Mouse (Mus musculus): Measurements from ENCODE around the gene Lingo1. TPM values are rescaled to one million over a fixed set of nuclear protein-coding genes. Genes with fewer than 3 reads are reported as not detected.

Gene Lingo1
- total and polyA plus RNA-seq, 3 experiments: 0.11 TPM; not detected in 2

DNA sequence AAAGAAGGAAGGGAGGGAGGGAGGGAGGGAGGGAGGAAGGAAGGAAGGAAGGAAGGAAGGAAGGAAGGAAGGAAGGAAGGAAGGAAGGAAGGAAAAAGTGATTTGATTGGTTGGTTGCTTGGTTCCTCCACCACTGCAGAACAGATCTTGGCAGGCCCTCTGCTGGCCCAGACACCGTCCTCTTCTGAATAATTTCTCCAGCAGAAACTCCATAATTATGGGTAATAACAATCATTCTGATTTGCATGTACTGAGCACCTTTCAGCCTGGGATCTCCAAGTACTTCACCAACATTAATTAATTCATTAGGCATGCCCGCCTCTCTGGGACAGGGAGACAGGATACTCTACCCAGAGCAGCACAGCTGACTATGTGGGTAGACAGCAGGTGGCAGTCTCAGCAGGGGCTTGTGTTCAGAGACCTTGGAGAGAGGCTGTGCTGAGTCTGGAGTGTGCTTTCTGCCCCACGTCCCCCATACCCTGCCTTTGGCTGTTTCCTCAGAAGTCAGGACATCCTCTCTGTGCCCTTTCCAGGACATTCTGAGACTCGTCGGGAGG, 57.0 kb downstream of the Lingo1 start:
- Histone ChIP-seq H3K4me3 (ENCODE audit: low read depth, low read length) (no peak overlapping the region), H3K9me3 (replicated peaks) (no peaks in the 10 kb centered on the region), H3K36me3 (replicated peaks) (no peaks in the 10 kb centered on the region), H3K27me3 (ENCODE audit: insufficient read depth, low read length) (no peaks in the 10 kb centered on the region), H3K4me1 (ENCODE audit: insufficient read depth, low read depth, low read length) (no peaks in the 10 kb centered on the region)
- ATAC-seq (ENCODE audit: extremely low read depth, insufficient number of reproducible peaks, low FRiP score, poor library complexity, severe bottlenecking): no peak
- TF ChIP-seq CTCF (IDR thresholded peaks at IDR 0.05; ENCODE audit: low read depth, low read length) (no peak), TAL1 (conservative IDR thresholded peaks at IDR 0.05; ENCODE audit: low read depth, low read length) (no peak), GATA1 (IDR thresholded peaks at IDR 0.05; ENCODE audit: borderline replicate concordance, low read length) (no peak), POLR2AphosphoS5 (IDR thresholded peaks at IDR 0.05; ENCODE audit: insufficient replicate concordance, low read depth, low read length) (no peak), GATA2 (IDR thresholded peaks at IDR 0.05; ENCODE audit: borderline replicate concordance, low read depth, low read length) (no peak)
- no peak for DNase-seq (ENCODE audit: low spot score)

DNA sequence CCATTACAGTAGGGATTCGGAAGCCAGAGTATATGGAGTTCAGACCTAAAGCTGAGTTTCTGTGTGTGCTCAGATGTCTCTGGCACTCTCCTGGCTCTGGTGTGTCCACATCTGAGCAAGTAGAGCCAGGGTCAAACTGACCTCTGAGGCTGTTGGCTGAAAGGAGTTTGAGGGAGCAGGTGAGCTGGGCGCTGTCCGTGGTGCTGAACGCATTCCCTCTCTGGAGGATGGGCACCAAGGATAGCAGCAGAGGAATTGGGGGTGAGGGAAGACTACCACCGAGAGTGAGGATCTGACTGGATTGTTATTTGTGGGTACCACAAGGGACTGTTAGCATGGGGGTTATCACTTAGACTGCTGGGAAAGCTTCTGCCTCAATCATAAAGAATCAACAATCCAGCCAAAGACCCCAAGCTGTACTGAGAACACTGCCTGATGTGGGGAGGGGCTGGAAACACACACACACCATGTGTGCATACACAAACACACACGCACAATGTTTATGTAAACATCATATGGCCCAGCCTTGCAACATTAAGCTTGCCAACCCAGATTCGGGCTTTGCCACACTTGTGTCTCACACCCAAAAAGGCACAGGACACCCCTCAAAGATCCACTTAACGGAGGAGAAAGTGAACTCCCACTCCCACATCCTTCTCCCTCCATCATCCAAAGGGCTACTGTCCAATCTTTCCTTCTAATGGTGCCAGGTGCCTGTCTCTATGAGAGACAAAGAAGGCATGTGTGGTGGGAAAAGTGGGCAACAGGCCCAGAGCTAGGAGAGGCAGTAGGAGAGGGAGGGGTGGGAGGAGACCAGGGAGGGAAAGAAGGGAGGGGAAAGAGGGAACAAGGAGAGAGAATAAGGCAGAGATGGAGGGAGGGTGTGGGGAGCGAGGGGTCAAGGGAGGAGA, 57.8 kb downstream of the Lingo1 start:
- no peaks in the 10 kb centered on the region for H3K27me3 ChIP-seq (ENCODE audit: insufficient read depth, low read length)
- no peaks in the 10 kb centered on the region for H3K36me3 ChIP-seq (replicated peaks)
- H3K4me3 ChIP-seq (ENCODE audit: low read depth, low read length): no peak overlapping the region
- TF ChIP-seq GATA2 (IDR thresholded peaks at IDR 0.05; ENCODE audit: borderline replicate concordance, low read depth, low read length): no peak
- no peak for TF ChIP-seq POLR2AphosphoS5 (IDR thresholded peaks at IDR 0.05; ENCODE audit: insufficient replicate concordance, low read depth, low read length)
- no peak for TF ChIP-seq GATA1 (IDR thresholded peaks at IDR 0.05; ENCODE audit: borderline replicate concordance, low read length)
- H3K4me1 ChIP-seq (ENCODE audit: insufficient read depth, low read depth, low read length): no peaks in the 10 kb centered on the region
- ATAC-seq (ENCODE audit: extremely low read depth, insufficient number of reproducible peaks, low FRiP score, poor library complexity, severe bottlenecking) (no peak), DNase-seq (ENCODE audit: low spot score) (peak; percentile 58)
- H3K9me3 ChIP-seq (replicated peaks): no peaks in the 10 kb centered on the region

DNA sequence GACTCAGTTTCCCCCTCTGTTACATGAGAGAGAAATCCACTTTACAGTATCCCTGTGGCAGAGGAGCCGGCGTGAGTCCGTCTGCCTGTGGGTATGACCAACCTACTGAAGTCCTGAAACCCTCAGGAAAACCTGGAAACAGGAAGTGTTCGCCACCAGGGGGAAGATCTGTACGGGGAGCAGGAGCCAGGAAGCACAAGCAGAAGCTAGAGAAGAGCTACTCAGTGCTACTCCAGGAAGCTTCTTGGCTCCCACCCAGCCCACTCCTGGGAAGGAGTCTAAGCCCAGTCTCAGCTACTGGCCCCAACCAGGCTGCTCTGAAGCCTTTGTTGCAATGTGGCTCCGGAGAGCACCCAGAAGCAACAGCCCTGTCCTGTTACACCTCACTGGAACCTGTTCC, 61.9 kb downstream of the Lingo1 start:
- ATAC-seq (ENCODE audit: extremely low read depth, insufficient number of reproducible peaks, low FRiP score, poor library complexity, severe bottlenecking): no peak
- H3K27me3 ChIP-seq (ENCODE audit: insufficient read depth, low read length): no peaks in the 10 kb centered on the region
- H3K9me3 ChIP-seq (replicated peaks): no peaks in the 10 kb centered on the region
- no peak overlapping the region for H3K4me3 ChIP-seq (ENCODE audit: low read depth, low read length)
- no peaks in the 10 kb centered on the region for H3K4me1 ChIP-seq (ENCODE audit: insufficient read depth, low read depth, low read length)
- no peak for TF ChIP-seq CTCF (IDR thresholded peaks at IDR 0.05; ENCODE audit: low read depth, low read length)
- TF ChIP-seq GATA2 (IDR thresholded peaks at IDR 0.05; ENCODE audit: borderline replicate concordance, low read depth, low read length): no peak
- no peak for DNase-seq (ENCODE audit: low spot score)
- H3K36me3 ChIP-seq (replicated peaks): no peaks in the 10 kb centered on the region

GRCm38 (mm10) chr9:56730997-56731396, 65.3 kb downstream of the Lingo1 start:
- no peak for ATAC-seq (ENCODE audit: extremely low read depth, insufficient number of reproducible peaks, low FRiP score, poor library complexity, severe bottlenecking)
- no peaks in the 10 kb centered on the region for H3K9me3 ChIP-seq (replicated peaks)
- no peak for TF ChIP-seq POLR2AphosphoS5 (IDR thresholded peaks at IDR 0.05; ENCODE audit: insufficient replicate concordance, low read depth, low read length)
- TF ChIP-seq GATA2 (IDR thresholded peaks at IDR 0.05; ENCODE audit: borderline replicate concordance, low read depth, low read length): no peak
- no peak for TF ChIP-seq TAL1 (conservative IDR thresholded peaks at IDR 0.05; ENCODE audit: low read depth, low read length)

GRCm38 (mm10) chr9:56729145-56729544, 67.1 kb downstream of the Lingo1 start:
- no peak for TF ChIP-seq GATA1 (IDR thresholded peaks at IDR 0.05; ENCODE audit: borderline replicate concordance, low read length)
- no peak for TF ChIP-seq POLR2AphosphoS5 (IDR thresholded peaks at IDR 0.05; ENCODE audit: insufficient replicate concordance, low read depth, low read length)
- no peak for TF ChIP-seq CTCF (IDR thresholded peaks at IDR 0.05; ENCODE audit: low read depth, low read length)
- no peak for TF ChIP-seq GATA2 (IDR thresholded peaks at IDR 0.05; ENCODE audit: borderline replicate concordance, low read depth, low read length)
- TF ChIP-seq TAL1 (conservative IDR thresholded peaks at IDR 0.05; ENCODE audit: low read depth, low read length): no peak
- Histone ChIP-seq H3K36me3 (replicated peaks) (no peaks in the 10 kb centered on the region), H3K4me3 (ENCODE audit: low read depth, low read length) (no peak overlapping the region), H3K27me3 (ENCODE audit: insufficient read depth, low read length) (no peaks in the 10 kb centered on the region), H3K9me3 (replicated peaks) (no peaks in the 10 kb centered on the region), H3K4me1 (ENCODE audit: insufficient read depth, low read depth, low read length) (no peaks in the 10 kb centered on the region)
- ATAC-seq (ENCODE audit: extremely low read depth, insufficient number of reproducible peaks, low FRiP score, poor library complexity, severe bottlenecking) (no peak), DNase-seq (ENCODE audit: low spot score) (no peak)

More at GRCm38 (mm10) chr9:56730997-56731396, 65.3 kb downstream of the Lingo1 start:
- no peak for DNase-seq (ENCODE audit: low spot score)
- Histone ChIP-seq H3K4me3 (ENCODE audit: low read depth, low read length) (no peak overlapping the region), H3K36me3 (replicated peaks) (no peaks in the 10 kb centered on the region), H3K27me3 (ENCODE audit: insufficient read depth, low read length) (no peaks in the 10 kb centered on the region), H3K4me1 (ENCODE audit: insufficient read depth, low read depth, low read length) (no peaks in the 10 kb centered on the region)

DNA sequence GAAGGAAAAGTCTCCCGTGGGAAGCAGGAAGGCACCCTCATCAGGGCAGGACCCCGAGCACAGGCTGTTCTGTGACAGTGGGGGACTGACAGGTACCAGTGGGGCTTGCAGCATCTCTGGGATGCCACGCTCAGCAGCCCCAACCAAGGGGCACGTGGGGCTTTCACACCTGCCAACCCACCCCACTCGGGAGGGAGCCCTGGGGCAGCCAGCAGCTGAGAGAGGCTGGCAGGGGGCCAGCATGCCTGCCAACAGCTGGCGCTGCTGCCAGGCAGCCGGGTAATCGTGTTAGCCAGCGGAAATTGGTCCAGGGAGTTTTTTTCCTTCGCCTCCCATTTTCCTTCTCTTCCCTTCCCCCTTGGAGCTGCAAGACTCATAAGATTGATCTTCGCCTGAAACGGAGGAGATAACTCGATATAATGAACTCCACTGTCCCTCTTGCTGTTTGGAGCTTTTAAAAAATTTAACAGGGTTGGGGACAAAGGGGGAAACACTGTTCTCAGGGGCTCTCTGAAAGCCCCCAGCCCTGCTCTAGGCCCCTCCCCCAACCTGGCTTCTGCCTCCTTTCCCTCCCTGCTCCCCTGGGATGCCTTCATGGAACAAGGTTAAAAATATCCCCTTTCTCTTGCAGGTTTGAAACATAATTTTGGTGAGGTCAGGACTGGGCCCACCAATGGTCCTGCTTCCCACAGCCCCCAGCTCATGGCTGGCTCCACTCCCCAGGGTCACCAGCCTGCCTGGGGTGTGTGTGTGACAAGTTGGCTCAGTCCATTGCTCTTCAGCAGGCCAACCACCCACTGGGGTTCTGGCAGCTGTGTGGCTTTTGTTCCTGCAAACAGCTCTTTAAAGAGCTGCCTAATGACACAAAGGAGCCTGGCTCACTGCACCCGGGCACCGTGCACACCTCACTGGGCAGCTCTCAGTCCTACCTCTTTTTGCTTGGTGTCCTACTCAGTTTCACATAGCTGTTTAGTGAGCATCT, 68.3 kb downstream of the Lingo1 start:
- Histone ChIP-seq H3K27me3 (ENCODE audit: insufficient read depth, low read length) (no peaks in the 10 kb centered on the region), H3K9me3 (replicated peaks) (no peaks in the 10 kb centered on the region), H3K4me1 (ENCODE audit: insufficient read depth, low read depth, low read length) (no peaks in the 10 kb centered on the region), H3K4me3 (ENCODE audit: low read depth, low read length) (no peak overlapping the region), H3K36me3 (replicated peaks) (no peaks in the 10 kb centered on the region)
- no peak for ATAC-seq (ENCODE audit: extremely low read depth, insufficient number of reproducible peaks, low FRiP score, poor library complexity, severe bottlenecking)
- no peak for DNase-seq (ENCODE audit: low spot score)
- TF ChIP-seq GATA2 (IDR thresholded peaks at IDR 0.05; ENCODE audit: borderline replicate concordance, low read depth, low read length): no peak
- no peak for TF ChIP-seq TAL1 (conservative IDR thresholded peaks at IDR 0.05; ENCODE audit: low read depth, low read length)

Measured in G1E (cell line).